Mouse (Mus musculus) adrenal gland (tissue): ENCODE data around the gene Agap1.

ENCODE experiments used
- intact Hi-C: fragments of 180-260 bp; cut with DNase I; formaldehyde crosslinking; loops from one replicate; pipeline ENCODE4 v1.15.1; 2025
- long read RNA-seq, 2 experiments: library from polyadenylated mRNA; unstranded; transcript quantifications; one replicate each; pipeline ENCODE4 v2.0.0; 2020; ENCODE audit warnings: borderline replicate concordance in 1 of 2; ENCODE audit not compliant: insufficient replicate concordance in 1 of 2

Gene Agap1
- long read RNA-seq, experiment 1, full-length matches to known transcripts, result 1 of 8 reads
- long read RNA-seq, experiment 1, partial matches to known transcripts, result 1 of 8 reads
- long read RNA-seq, experiment 1, other reads (novel, unspliced or antisense), result 6 of 8 reads
- long read RNA-seq, experiment 2, full-length matches to known transcripts, result 3 of 22 reads
- long read RNA-seq, experiment 2, partial matches to known transcripts, result 6 of 22 reads
- long read RNA-seq, experiment 2, other reads (novel, unspliced or antisense), result 13 of 22 reads

GRCm38 (mm10) chr1:89454196-89455123, at the start of gene Agap1:
Gene Agap1 (plus strand): TSS chr1:89454806.
- intact Hi-C loops, result loop anchor here (5.0 kb wide), 1 partner anchor 68 kb away; no protein-coding TSS in a partner anchor

GRCm38 (mm10) chr1:89405991-89406390, 48.6 kb upstream of the Agap1 start:
- intact Hi-C loops, result no loop called here

- intact Hi-C loops, result no loop called here
Observed at GRCm38 (mm10) chr1:89407986-89408385, 46.6 kb upstream of the Agap1 start.

- intact Hi-C loops, result no loop called here
Observed at GRCm38 (mm10) chr1:89413122-89413521, 41.5 kb upstream of the Agap1 start.

- intact Hi-C loops, result no loop called here
Observed at GRCm38 (mm10) chr1:89414563-89414962, 40.0 kb upstream of the Agap1 start.

- intact Hi-C loops, result no loop called here
Observed at GRCm38 (mm10) chr1:89416929-89417328, 37.7 kb upstream of the Agap1 start.

GRCm38 (mm10) chr1:89420642-89421041, 34.0 kb upstream of the Agap1 start:
- intact Hi-C loops, result no loop called here

GRCm38 (mm10) chr1:89421401-89421800, 33.2 kb upstream of the Agap1 start:
- intact Hi-C loops, result no loop called here

GRCm38 (mm10) chr1:89424563-89424962, 30.0 kb upstream of the Agap1 start:
- intact Hi-C loops, result no loop called here

- intact Hi-C loops, result no loop called here
Observed at GRCm38 (mm10) chr1:89426137-89426536, 28.5 kb upstream of the Agap1 start.

GRCm38 (mm10) chr1:89428671-89429070, 25.9 kb upstream of the Agap1 start:
- intact Hi-C loops, result no loop called here

GRCm38 (mm10) chr1:89429946-89430640, 24.5 kb upstream of the Agap1 start:
- intact Hi-C loops, result no loop called here

GRCm38 (mm10) chr1:89439351-89439750, 15.3 kb upstream of the Agap1 start:
- intact Hi-C loops, result no loop called here

GRCm38 (mm10) chr1:89441236-89441897, 13.2 kb upstream of the Agap1 start:
- intact Hi-C loops, result no loop called here

GRCm38 (mm10) chr1:89443512-89443911, 11.1 kb upstream of the Agap1 start:
- intact Hi-C loops, result no loop called here

GRCm38 (mm10) chr1:89444014-89444413, 10.6 kb upstream of the Agap1 start:
- intact Hi-C loops, result no loop called here

- intact Hi-C loops, result no loop called here
Observed at GRCm38 (mm10) chr1:89450139-89450538, 4.5 kb upstream of the Agap1 start.

GRCm38 (mm10) chr1:89452138-89452537, 2.5 kb upstream of the Agap1 start:
- intact Hi-C loops, result no loop called here

- intact Hi-C loops, result no loop called here
Observed at GRCm38 (mm10) chr1:89453666-89454065, 940 bp upstream of the Agap1 start.

GRCm38 (mm10) chr1:89455421-89456091, 950 bp downstream of the Agap1 start:
- intact Hi-C loops, result loop anchor here (5.0 kb wide), 1 partner anchor 67 kb away; no protein-coding TSS in a partner anchor
